Mouse (Mus musculus) retina, embryonic 14.5 days (tissue): ENCODE measurements around the gene Gm6217.
"Not testable (repeated sequence)": the region's sequence is repeated elsewhere in the genome, so short reads cannot be mapped to it uniquely, and the experiment has no call there.

ENCODE experiments used
- DNase-seq: peaks from one replicate; pipeline ENCODE4 v3.0.0-alpha.2; 2015; ENCODE audit warnings: low spot score

Gene Gm6217

GRCm38 (mm10) chr1:82931326-82931725, at the start of gene Gm6217:
Gene Gm6217, minus strand, starts transcription at chr1:82931399.
- DNase-seq, result not testable (repeated sequence)

- DNase-seq, result no peak
These were observed 46.6 kb upstream of the Gm6217 start for GRCm38 (mm10) chr1:82977840-82978239.

GRCm38 (mm10) chr1:82975750-82976149, 44.6 kb upstream of the Gm6217 start:
- no peak for DNase-seq

- DNase-seq, result no peak
These were observed 43.1 kb upstream of the Gm6217 start for GRCm38 (mm10) chr1:82974342-82974741.

GRCm38 (mm10) chr1:82973901-82974300, 42.7 kb upstream of the Gm6217 start:
- no peak for DNase-seq

- DNase-seq, result no peak
These were observed 42.0 kb upstream of the Gm6217 start for GRCm38 (mm10) chr1:82973244-82973643.

- DNase-seq, result no peak
These were observed 40.8 kb upstream of the Gm6217 start for GRCm38 (mm10) chr1:82972046-82972445.

GRCm38 (mm10) chr1:82966413-82966812, 35.2 kb upstream of the Gm6217 start:
- no peak for DNase-seq

- no peak for DNase-seq
These were observed 28.7 kb upstream of the Gm6217 start, which contains the start of gene Gm47955 for GRCm38 (mm10) chr1:82959870-82960385. Gene Gm47955, plus strand, starts transcription at chr1:82960286.

- not testable (repeated sequence) for DNase-seq
These were observed 24.7 kb upstream of the Gm6217 start, which contains the start of gene Gm7544 for GRCm38 (mm10) chr1:82955913-82956312. Gene Gm7544, minus strand, starts transcription at chr1:82956013.

GRCm38 (mm10) chr1:82948601-82949000, 17.4 kb upstream of the Gm6217 start:
- DNase-seq, result no peak

GRCm38 (mm10) chr1:82946029-82946428, 14.8 kb upstream of the Gm6217 start:
- DNase-seq, result not testable (repeated sequence)

- not testable (repeated sequence) for DNase-seq
These were observed 12.1 kb upstream of the Gm6217 start, which contains the start of gene A030003K21Rik for GRCm38 (mm10) chr1:82943295-82943694. Gene A030003K21Rik, minus strand, starts transcription at chr1:82943388.

- DNase-seq, result not testable (repeated sequence)
These were observed 11.3 kb upstream of the Gm6217 start for GRCm38 (mm10) chr1:82942505-82942904.

- DNase-seq, result no peak
These were observed 7.5 kb upstream of the Gm6217 start for GRCm38 (mm10) chr1:82938666-82939065.

- DNase-seq, result not testable (repeated sequence)
These were observed 641 bp downstream of the Gm6217 start for GRCm38 (mm10) chr1:82930558-82930957.

GRCm38 (mm10) chr1:82924650-82925049, 6.5 kb downstream of the Gm6217 start, which contains the start of gene A030014E15Rik:
Gene A030014E15Rik, plus strand, starts transcription at chr1:82924917.
- DNase-seq, result no peak

- DNase-seq, result not testable (repeated sequence)
These were observed 17.8 kb downstream of the Gm6217 start for GRCm38 (mm10) chr1:82913434-82913833.

GRCm38 (mm10) chr1:82913025-82913424, 18.2 kb downstream of the Gm6217 start, which contains the start of gene A030005L19Rik:
Gene A030005L19Rik, plus strand, starts transcription at chr1:82913325.
- DNase-seq, result no peak

GRCm38 (mm10) chr1:82905886-82906285, 25.3 kb downstream of the Gm6217 start:
- DNase-seq, result peak; percentile 31

GRCm38 (mm10) chr1:82901201-82901600, 30.0 kb downstream of the Gm6217 start:
- DNase-seq, result no peak

- no peak for DNase-seq
These were observed 30.6 kb downstream of the Gm6217 start for GRCm38 (mm10) chr1:82900567-82900966.

- no peak for DNase-seq
These were observed 37.9 kb downstream of the Gm6217 start for GRCm38 (mm10) chr1:82893269-82893668.
